Mouse (Mus musculus) urinary bladder, postnatal 0 days (tissue): Measurements from ENCODE around the gene Utp14a. TPM values are rescaled to one million over a fixed set of nuclear protein-coding genes. Genes with fewer than 3 reads are reported as not detected.

Experiments used
- polyA plus RNA-seq: library from polyadenylated mRNA; unstranded; fragments of >200 nt; fragmentation: Nextera tagmentation; extraction: Ambion mirVana; gene quantifications from 2 replicates; pipeline ENCODE4 v1.2.1, GENCODE M21; 2015

Utp14a gene
- 11.3 and 11.8 TPM in 2 replicates for polyA plus RNA-seq

DNA sequence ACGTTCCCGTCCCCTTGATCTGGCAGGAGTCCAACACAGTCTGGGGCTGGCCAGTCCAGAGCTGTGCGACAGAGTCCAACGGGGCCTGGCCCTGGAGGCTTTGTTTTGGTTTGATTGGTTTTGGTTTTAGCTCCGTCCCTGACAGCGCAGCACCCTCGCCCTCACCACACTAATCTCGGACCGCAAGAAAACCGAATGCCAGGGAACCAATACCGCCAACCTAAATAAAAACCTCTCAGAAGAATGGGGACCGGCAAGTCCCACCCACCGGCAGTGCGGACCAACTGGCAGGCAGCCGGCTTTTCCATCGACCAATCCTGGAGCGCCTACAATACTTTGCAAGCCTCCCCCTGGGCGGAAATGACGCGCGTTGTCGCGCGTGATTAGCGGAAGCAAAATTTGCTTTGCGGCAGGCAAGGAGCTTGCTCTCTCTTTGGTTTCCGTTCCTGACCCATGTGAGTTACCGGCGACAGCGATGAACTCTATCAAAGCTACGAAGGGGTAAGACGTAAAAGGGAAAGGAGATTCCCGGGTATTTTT is at the start of gene Utp14a:
TSS of gene Utp14a (plus strand) at position 395 of the 540 bp plus-strand sequence.

DNA sequence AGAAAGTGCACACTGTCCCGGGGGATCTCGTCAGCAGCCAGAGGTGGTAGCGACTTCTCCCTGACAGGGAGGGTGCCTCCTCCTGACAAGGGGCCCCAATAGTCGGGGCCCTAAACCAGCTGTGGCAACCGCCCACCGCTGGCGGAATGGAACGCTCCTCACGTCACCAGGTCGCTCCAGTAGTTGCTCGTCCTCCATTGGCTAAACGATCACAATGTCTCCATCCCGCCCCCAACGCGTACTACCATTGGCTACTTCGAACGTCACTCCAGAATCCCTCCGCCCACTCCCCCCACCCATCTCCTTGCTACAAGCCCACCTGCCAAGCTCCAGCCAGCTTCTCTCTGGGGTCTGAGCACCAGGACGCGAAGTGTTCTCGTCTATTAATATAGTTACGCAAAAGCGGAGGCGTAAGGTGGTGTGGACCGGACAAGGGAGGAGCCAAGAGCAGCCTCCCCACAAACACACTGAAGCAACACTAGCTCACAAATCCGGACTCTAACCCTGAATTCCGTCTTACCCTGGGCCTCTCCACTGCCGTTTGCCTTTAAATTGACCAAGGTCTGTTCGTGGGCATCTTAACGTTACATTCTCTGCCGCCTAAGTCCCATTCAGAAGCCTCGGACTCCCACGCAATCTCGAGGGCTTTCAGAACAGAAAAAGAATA is 48.0 kb upstream of the Utp14a start, which contains the start of gene Zdhhc9:
TSS of gene Zdhhc9 (minus strand) at position 360 of the 667 bp plus-strand sequence.

Other genes with a start within 250 kb of the Utp14a start
- gene Apln, start 222.0 kb upstream of the Utp14a start, polyA plus RNA-seq: 2.8 and 5.2 TPM in 2 replicates
- gene Xpnpep2, start 148.1 kb upstream of the Utp14a start, polyA plus RNA-seq: 0.45 and 0.47 TPM in 2 replicates
- 1.8 and 2.8 TPM in 2 replicates for gene Sash3, start 110.4 kb upstream of the Utp14a start, polyA plus RNA-seq
- gene Zdhhc9, start 48.0 kb upstream of the Utp14a start, polyA plus RNA-seq: 3.6 and 3.9 TPM in 2 replicates
- 1.7 and 1.9 TPM in 2 replicates for gene Bcorl1, start 84.5 kb downstream of the Utp14a start, polyA plus RNA-seq
- 4.0 and 4.4 TPM in 2 replicates for gene Elf4, start 206.3 kb downstream of the Utp14a start, polyA plus RNA-seq